Mouse (Mus musculus): Measurements from ENCODE around the gene Tpx2. TPM values are rescaled to one million over a fixed set of nuclear protein-coding genes. Genes with fewer than 3 reads are reported as not detected.

Gene Tpx2
- polyA plus RNA-seq, 2 experiments from 2014 or later: 4.0 to 9.7 TPM

DNA sequence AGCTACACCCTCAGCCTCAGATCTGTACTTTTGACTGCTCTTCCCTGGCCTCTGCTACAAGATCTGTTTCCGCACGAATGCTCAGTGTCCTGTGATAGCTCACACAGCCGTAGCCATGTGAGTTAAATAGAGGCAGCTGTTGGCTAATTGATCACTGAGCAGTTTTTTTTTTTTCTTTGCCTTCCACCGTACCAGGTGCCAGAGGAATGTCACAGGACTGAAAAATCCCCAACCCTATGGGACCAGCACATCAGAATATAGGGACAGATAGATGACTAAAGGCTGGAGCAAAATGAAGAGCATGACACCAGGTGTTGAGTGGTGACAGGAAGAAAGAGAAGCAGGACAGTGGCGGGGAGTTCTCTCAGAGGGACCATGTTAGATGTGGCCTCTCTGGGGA lies 68.3 kb downstream of the Tpx2 start:
- no peak for ATAC-seq

DNA sequence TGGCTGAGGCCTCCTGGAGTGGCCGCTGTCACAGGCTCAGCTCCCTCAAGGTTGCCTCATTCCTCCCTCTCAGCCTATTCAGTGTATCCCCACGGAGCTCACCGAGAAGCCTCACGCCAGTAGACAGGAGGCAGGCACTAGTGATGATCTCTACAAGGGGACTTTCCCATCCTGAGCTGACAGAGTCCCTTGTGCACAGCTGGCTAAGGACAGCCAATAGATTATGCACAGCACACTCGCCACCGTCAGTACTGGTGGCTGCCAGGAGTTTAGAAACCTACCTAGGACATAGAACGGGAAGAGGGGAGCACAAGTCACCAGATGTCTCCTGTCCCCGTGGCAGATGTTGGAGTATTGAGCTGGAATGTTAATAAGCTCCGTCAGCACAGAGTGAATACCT lies 69.9 kb downstream of the Tpx2 start:
- no peak for ATAC-seq

DNA sequence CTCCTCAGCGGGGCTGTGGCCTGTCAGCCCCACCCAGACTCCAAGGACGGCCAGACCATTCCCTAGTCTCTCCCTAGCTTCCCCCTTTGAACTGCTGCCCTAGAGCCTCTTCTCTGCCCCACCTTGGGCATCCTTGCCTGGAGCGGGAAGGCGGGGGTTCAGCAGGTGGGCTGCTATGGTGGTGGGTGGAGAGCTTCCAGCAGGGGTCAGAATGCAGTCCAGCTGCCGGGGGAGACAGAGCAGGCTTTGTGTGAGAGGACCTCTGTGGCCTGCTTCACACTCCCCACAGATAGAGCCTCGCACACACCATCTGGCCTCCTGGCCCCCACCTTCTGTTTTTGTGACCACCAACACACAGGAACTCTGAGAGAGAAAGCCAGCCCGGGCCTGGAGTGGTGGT lies 74.6 kb downstream of the Tpx2 start:
- no peak for ATAC-seq

GRCm38 (mm10) chr2:152923621-152924020 lies 75.9 kb downstream of the Tpx2 start:
- no peak for ATAC-seq

GRCm38 (mm10) chr2:152924128-152924527 lies 76.4 kb downstream of the Tpx2 start:
- ATAC-seq: no peak

GRCm38 (mm10) chr2:152924543-152924942 lies 76.8 kb downstream of the Tpx2 start:
- ATAC-seq: no peak

- ATAC-seq: no peak
These were observed 77.6 kb downstream of the Tpx2 start for GRCm38 (mm10) chr2:152925189-152925872.

- ATAC-seq: no peak
These were observed 79.1 kb downstream of the Tpx2 start for GRCm38 (mm10) chr2:152926896-152927295.

DNA sequence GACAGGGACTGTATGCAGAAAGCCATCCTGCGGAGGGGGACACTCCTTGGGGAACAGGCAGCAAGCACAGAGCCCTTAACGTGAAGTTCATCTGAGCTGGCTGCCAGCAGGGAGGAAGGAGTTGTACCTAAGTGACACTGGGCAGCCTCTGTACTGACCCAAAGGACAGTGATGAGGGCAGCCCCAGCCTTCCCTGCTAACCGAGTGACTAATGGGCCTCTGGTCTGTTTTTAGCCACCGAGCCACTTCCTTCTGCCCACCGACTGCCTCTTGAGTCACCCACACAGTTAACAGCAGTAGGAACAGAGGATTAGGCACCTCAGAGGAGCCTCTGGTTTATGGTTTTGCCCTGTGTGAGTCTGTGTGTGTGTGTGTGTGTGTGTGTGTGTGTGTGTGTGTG lies 79.6 kb downstream of the Tpx2 start:
- ATAC-seq: no peak

- ATAC-seq: no peak
These were observed 80.6 kb downstream of the Tpx2 start for GRCm38 (mm10) chr2:152928219-152928987.

DNA sequence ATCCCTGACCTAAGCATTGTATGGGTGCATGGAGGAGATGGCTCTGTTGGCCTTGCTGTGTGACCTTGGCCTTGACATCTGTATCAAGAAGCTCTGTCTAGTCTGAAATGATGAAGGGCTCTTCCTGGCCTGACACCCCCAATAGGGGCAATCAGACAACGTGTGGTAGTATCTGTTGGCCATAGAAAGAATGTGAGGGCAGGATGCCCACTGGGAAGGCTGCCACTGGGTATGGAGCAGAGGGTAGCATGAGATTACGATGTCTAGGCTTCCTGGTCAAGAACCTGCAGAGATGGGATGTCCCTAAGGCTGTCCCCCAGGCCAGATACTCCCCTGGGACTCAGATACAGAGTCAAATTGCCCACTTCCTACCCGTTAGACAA lies 81.2 kb downstream of the Tpx2 start:
- no peak for ATAC-seq

GRCm38 (mm10) chr2:152930276-152930675 lies 82.5 kb downstream of the Tpx2 start:
- ATAC-seq: no peak

GRCm38 (mm10) chr2:152931456-152932160 lies 83.8 kb downstream of the Tpx2 start:
- no peak for ATAC-seq

DNA sequence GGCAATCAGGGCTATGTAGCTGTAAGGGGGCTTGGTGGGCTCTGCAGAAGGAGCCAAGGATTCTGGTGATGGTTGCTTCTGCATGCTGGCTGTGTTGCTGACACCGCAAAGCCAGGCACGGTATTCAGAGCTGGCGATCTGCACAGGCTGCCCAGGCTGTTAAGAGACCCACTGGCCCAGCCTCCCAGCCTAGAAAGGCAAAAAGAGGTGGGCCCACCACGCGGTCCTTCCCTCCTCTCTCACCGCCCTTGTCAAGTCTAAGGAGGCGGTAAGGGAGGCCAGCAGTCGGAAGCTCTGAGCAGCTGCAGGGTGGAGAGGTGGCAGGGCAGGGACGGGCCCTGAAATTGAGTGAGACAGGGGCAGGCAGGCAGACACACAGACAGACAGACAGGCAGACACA lies 85.3 kb downstream of the Tpx2 start, which contains the start of gene Foxs1:
TSS of gene Foxs1 (minus strand) at position 161 of the 400 bp plus-strand sequence.
- no peak for ATAC-seq

GRCm38 (mm10) chr2:152933614-152934013 lies 85.8 kb downstream of the Tpx2 start:
- no peak for ATAC-seq

DNA sequence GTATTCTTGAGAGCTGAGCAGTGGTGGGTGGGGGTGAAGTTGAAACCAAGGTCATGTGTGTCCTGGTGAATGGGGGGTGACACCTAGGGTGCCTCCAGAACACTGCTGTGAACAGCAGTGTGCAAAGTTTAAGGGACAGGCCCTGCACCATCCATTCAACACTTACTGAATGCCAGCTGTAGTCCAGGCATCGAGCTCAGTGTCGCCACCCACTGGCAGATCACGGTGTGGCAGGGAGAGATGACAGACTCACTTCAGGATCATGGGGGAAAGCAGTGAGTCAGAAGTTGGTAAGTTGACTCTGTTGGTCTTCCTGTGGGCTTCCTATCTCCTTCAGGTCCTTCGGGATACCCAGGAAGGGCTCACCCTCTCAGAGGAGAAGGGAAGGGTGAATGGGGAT lies 92.1 kb downstream of the Tpx2 start:
- ATAC-seq: no peak

GRCm38 (mm10) chr2:152941106-152941505 lies 93.3 kb downstream of the Tpx2 start:
- ATAC-seq: no peak

- no peak for ATAC-seq
These were observed 94.0 kb downstream of the Tpx2 start for GRCm38 (mm10) chr2:152941776-152942175.

GRCm38 (mm10) chr2:152942898-152943515 lies 95.2 kb downstream of the Tpx2 start:
- ATAC-seq: no peak

- ATAC-seq: no peak
These were observed 95.8 kb downstream of the Tpx2 start for GRCm38 (mm10) chr2:152943568-152943967.

- ATAC-seq: no peak
These were observed 96.2 kb downstream of the Tpx2 start for GRCm38 (mm10) chr2:152944013-152944412.

Data from CD4-positive, CD25-positive, alpha-beta regulatory T cell, adult 4 months (primary cell).